13 mouse cellular contexts compared by ENCODE assay signal in the genomic region with DNA sequence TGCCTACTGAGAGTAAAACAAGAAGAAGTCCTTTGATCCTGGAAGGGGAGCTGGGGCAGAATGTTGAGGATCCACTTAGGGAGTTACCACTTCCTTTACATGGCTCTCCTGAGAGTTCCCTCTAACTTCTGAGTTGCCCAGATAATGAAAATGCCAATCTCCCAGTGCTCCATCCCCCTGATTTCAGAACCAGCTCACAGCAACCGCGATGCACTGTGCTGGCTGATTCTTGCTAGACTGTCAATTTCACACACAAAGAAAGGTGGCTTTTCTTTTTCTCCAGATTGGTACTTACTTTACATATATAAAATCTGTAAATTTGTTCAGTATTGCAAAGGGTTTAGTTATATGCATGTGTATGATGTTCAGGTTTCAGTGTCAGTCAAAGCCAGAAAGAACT.
"Had no signal": no experiment of that assay in that cellular context is flagged by ENCODE, and none has a peak within 500 bp of the region (broad histone marks: within the 10 kb centered on the region; RNA-seq: fewer than 3 reads in every experiment).

No protein-coding gene starts in this region.

- DNase-seq: kidney, adult 8-10 months; kidney, postnatal 25 days; liver; liver, embryonic 13.5 days; liver, postnatal 0 days; lung, postnatal 14 days; right cerebral cortex, postnatal 14 days; thymus, postnatal 4 days had no signal

- ATAC-seq: inflammation-experienced regulatory T-cells, adult 6 months; intestine, postnatal 0 days; liver, postnatal 0 days had no signal

- H3K27me3 ChIP-seq: limb, embryonic 12.5 days; liver, embryonic 13.5 days; lung, embryonic 15.5 days; midbrain, embryonic 12.5 days had no signal

- H3K9ac ChIP-seq: limb, embryonic 12.5 days; liver, embryonic 13.5 days; liver, postnatal 0 days; lung, embryonic 15.5 days; midbrain, embryonic 12.5 days had no signal

- H3K27ac ChIP-seq: limb, embryonic 12.5 days; liver, embryonic 13.5 days; lung, embryonic 15.5 days; midbrain, embryonic 12.5 days had no signal

- H3K9me3 ChIP-seq: liver, embryonic 13.5 days; lung, embryonic 15.5 days; midbrain, embryonic 12.5 days had no signal

- H3K4me2 ChIP-seq: limb, embryonic 12.5 days; liver, embryonic 13.5 days; lung, embryonic 15.5 days; midbrain, embryonic 12.5 days had no signal

- H3K4me1 ChIP-seq: limb, embryonic 12.5 days; liver, embryonic 13.5 days; lung, embryonic 15.5 days; midbrain, embryonic 12.5 days had no signal

- H3K4me3 ChIP-seq: limb, embryonic 12.5 days; liver, embryonic 13.5 days; lung, embryonic 15.5 days; midbrain, embryonic 12.5 days had no signal

- H3K36me3 ChIP-seq: limb, embryonic 12.5 days; liver, embryonic 13.5 days; lung, embryonic 15.5 days; midbrain, embryonic 12.5 days had no signal
